Mouse (Mus musculus): Measurements from ENCODE around the gene Zbtb8a.

Gene Zbtb8a

GRCm38 (mm10) chr4:129334677-129335215, 43.2 kb downstream of the Zbtb8a start:
- DNase-seq, result peak; percentile 63

- DNase-seq, result no peak
Measured at GRCm38 (mm10) chr4:129332846-129333245, 45.1 kb downstream of the Zbtb8a start.

DNA sequence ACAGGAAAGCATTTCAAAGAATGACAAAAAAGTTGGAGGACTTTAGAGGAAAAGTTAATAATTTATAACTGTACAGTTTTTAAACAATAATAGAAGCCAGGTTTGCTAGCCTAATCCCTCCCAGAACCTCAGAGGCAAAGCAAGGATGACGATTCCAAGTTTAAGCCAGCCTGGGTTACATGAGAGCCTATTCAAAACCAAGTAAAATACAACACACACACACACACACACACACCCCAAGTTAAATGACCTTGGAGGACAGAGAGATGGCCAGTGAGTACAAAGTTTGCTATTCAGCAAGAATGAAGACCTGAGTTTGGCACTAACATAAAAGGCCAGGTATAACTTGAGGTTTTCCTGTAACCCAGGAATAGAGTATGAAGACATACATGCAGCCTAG, 51.7 kb downstream of the Zbtb8a start:
- no peak for DNase-seq

GRCm38 (mm10) chr4:129324756-129325155, 53.2 kb downstream of the Zbtb8a start:
- no peak for DNase-seq

- no peak for DNase-seq
Measured at GRCm38 (mm10) chr4:129323491-129323890, 54.4 kb downstream of the Zbtb8a start.

DNA sequence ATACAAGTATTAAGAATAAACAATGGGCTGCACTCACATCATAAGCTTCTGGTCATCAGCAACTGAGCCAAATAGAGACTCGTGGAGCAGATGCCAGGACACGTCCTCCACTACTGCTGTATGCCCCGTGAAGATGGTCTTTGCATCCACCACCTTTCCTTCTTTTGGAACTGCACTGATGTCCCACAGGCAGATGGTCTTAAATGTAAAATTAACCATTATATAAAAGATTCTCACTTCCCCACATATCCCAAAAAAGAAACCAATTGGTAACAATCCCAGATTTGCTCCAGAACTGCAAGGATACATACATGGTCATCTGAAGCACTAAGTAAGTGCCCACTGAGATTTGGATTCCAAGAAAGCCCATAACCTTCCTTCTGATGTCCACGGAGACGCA, 55.9 kb downstream of the Zbtb8a start:
- DNase-seq, result no peak

DNA sequence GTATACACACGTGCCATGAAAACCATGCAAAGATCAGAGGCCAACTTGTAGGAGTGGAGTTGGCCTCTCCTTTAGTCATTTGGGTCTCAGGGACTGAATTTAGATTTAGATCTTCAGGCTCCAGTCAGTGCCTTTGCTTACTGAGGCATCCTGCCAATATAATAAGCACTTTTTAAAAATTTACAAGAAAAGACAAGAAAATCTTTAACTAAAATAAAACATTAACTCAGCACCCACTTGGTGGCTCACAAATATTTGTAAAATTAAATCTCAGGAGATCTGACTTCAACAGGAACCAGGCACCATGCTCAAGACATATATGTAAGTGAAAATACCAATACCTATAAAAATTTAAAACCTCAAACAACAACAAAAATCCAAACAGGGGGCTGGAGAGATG, 57.0 kb downstream of the Zbtb8a start:
- no peak for DNase-seq

GRCm38 (mm10) chr4:129313886-129314285, 64.0 kb downstream of the Zbtb8a start:
- DNase-seq, result no peak

GRCm38 (mm10) chr4:129307936-129308335, 70.0 kb downstream of the Zbtb8a start:
- DNase-seq, result no peak

DNA sequence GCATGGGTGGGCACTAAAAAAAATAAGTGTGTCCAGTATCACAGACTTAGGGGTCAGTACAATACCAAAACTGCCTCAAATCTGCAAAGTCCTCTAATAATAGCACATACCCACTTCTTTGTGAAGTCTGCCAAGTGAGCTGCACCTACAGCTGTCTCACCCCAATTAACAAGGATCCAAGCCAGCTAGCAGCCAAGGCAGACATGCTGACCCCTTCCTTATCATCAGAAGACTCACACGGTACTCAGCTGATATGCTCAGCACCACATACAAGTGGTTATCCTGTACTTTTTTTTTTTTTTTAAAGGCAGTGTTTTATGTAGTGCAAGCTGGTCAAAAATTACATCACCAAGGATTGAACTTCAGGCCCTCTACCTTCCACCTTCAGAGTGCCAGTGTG, 73.6 kb downstream of the Zbtb8a start:
- no peak for DNase-seq

- no peak for DNase-seq
Measured at GRCm38 (mm10) chr4:129303816-129304215, 74.1 kb downstream of the Zbtb8a start.

Measured in lung, postnatal 14 days (tissue).